Mouse (Mus musculus) left cerebral cortex, postnatal 4 days (tissue): ENCODE measurements at regions not wholly inside any gene's neighbourhood (a gene's known extent, or its start where the extent isn't known, plus 50 kb on each side); places are given as distances from the start of the nearest gene placed in this dataset.

Experiments
- DNase-seq: peaks from one replicate; pipeline ENCODE4 v3.0.0-alpha.2; 2022
- intact Hi-C: fragments of 180-260 bp; cut with DNase I; formaldehyde crosslinking; loops from one replicate; pipeline ENCODE4 v1.15.1; 2025

- intact Hi-C loops: no loop called here
- DNase-seq: no peak
Observed at GRCm38 (mm10) chr14:72942571-72942970, 106.3 kb downstream of the Cysltr2 start.

- no peak for DNase-seq
- intact Hi-C loops: no loop called here
Observed at GRCm38 (mm10) chr14:72939067-72939393, 109.9 kb downstream of the Cysltr2 start.

- DNase-seq: no peak
- intact Hi-C loops: no loop called here
Observed at GRCm38 (mm10) chr14:72938382-72939066, 110.4 kb downstream of the Cysltr2 start.

GRCm38 (mm10) chr14:72933598-72933997 is 115.3 kb downstream of the Cysltr2 start:
- intact Hi-C loops: no loop called here
- DNase-seq: no peak

- no peak for DNase-seq
- intact Hi-C loops: no loop called here
Observed at GRCm38 (mm10) chr14:72932296-72932695, 116.6 kb downstream of the Cysltr2 start.

GRCm38 (mm10) chr14:72901171-72901926 is 147.6 kb downstream of the Cysltr2 start:
- no peak for DNase-seq
- intact Hi-C loops: no loop called here

- intact Hi-C loops: loop anchor here (10.0 kb wide), 1 partner anchor 85 kb away; no protein-coding TSS in a partner anchor
- no peak for DNase-seq
Observed at GRCm38 (mm10) chr14:72899630-72900029, 149.3 kb downstream of the Cysltr2 start.

- no peak for DNase-seq
Observed at GRCm38 (mm10) chr14:72892316-72892715, 156.6 kb downstream of the Cysltr2 start.

GRCm38 (mm10) chr14:72889663-72890062 is 159.3 kb downstream of the Cysltr2 start:
- DNase-seq: no peak
- intact Hi-C loops: loop anchor here (10.0 kb wide), 1 partner anchor 95 kb away; no protein-coding TSS in a partner anchor

More at GRCm38 (mm10) chr14:72892316-72892715, 156.6 kb downstream of the Cysltr2 start:
- intact Hi-C loops: loop anchor here (10.0 kb wide), 1 partner anchor 92 kb away; no protein-coding TSS in a partner anchor

- no peak for DNase-seq
- intact Hi-C loops: no loop called here
Observed at GRCm38 (mm10) chr14:72887470-72888071, 161.3 kb downstream of the Cysltr2 start.

GRCm38 (mm10) chr14:72886935-72887369 is 162.0 kb downstream of the Cysltr2 start:
- intact Hi-C loops: no loop called here
- DNase-seq: no peak

GRCm38 (mm10) chr14:72885824-72886223 is 163.1 kb downstream of the Cysltr2 start:
- no peak for DNase-seq
- intact Hi-C loops: no loop called here

- intact Hi-C loops: no loop called here
- DNase-seq: no peak
Observed at GRCm38 (mm10) chr14:72884561-72884960, 164.4 kb downstream of the Cysltr2 start.

- DNase-seq: no peak
- intact Hi-C loops: no loop called here
Observed at GRCm38 (mm10) chr14:72877132-72877531, 167.3 kb upstream of the Fndc3a start.

GRCm38 (mm10) chr14:72873494-72873893 is 163.7 kb upstream of the Fndc3a start:
- no peak for DNase-seq
- intact Hi-C loops: no loop called here

- peak; percentile 8 for DNase-seq
- intact Hi-C loops: no loop called here
Observed at GRCm38 (mm10) chr14:72869188-72869749, 159.5 kb upstream of the Fndc3a start.

- DNase-seq: no peak
- intact Hi-C loops: no loop called here
Observed at GRCm38 (mm10) chr14:72866896-72867295, 157.1 kb upstream of the Fndc3a start.

GRCm38 (mm10) chr14:72865531-72865930 is 155.7 kb upstream of the Fndc3a start:
- DNase-seq: no peak
- intact Hi-C loops: no loop called here

GRCm38 (mm10) chr14:72864792-72865191 is 155.0 kb upstream of the Fndc3a start:
- DNase-seq: no peak
- intact Hi-C loops: no loop called here

GRCm38 (mm10) chr14:72864130-72864529 is 154.3 kb upstream of the Fndc3a start:
- no peak for DNase-seq
- intact Hi-C loops: no loop called here

- intact Hi-C loops: no loop called here
- DNase-seq: no peak
Observed at GRCm38 (mm10) chr14:72862806-72863526, 153.2 kb upstream of the Fndc3a start.
